In the genomic region with DNA sequence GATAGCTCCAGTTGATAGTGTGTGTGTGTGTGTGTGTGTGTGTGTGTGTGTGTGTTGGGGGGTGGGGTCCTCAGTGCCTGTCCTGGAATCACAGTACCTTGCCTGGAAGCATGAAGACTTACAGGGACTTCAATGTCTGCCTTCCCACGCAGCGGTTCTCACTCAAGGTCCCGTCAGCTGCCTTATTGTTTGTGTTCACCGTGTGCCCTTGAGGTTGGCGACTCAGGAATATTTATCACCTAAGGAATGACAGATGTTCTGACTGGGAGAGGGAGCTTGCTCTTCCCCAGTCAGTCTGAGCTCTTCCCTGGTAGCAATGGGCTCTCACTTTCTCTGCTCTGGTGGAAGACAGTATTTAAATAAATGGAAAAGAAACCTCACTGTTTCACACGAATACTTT, we compare ENCODE assay signal across 21 mouse cellular contexts.
"Had no signal": no experiment of that assay in that cellular context is flagged by ENCODE, and none has a peak within 500 bp of the region (broad histone marks: within the 10 kb centered on the region; RNA-seq: fewer than 3 reads in every experiment).

No protein-coding gene starts in this region.

- H3K36me3 ChIP-seq: liver, embryonic 15.5 days; lung, embryonic 15.5 days; midbrain, embryonic 13.5 days; neural tube, embryonic 13.5 days; neural tube, embryonic 15.5 days had no signal

- ATAC-seq: liver, postnatal 0 days; lung, postnatal 0 days; midbrain, embryonic 13.5 days; midbrain, embryonic 16.5 days had no signal

- H3K27ac ChIP-seq: liver, embryonic 15.5 days; lung, embryonic 15.5 days; macrophage; midbrain, embryonic 13.5 days; neural tube, embryonic 13.5 days; neural tube, embryonic 15.5 days had no signal

- H3K4me3 ChIP-seq: liver, embryonic 15.5 days; lung, embryonic 15.5 days; megakaryocyte, embryonic 14.5 days; midbrain, embryonic 13.5 days; myocyte; neural tube, embryonic 13.5 days; neural tube, embryonic 15.5 days had no signal

- H3K4me2 ChIP-seq: liver, embryonic 15.5 days; lung, embryonic 15.5 days; midbrain, embryonic 11.5 days; midbrain, embryonic 13.5 days; neural tube, embryonic 13.5 days; neural tube, embryonic 15.5 days had no signal

- H3K4me1 ChIP-seq: liver, embryonic 15.5 days; lung, embryonic 15.5 days; megakaryocyte, embryonic 14.5 days; neural tube, embryonic 15.5 days had no signal

- H3K27me3 ChIP-seq: liver, embryonic 15.5 days; lung, embryonic 15.5 days; megakaryocyte, embryonic 14.5 days; midbrain, embryonic 13.5 days; neural tube, embryonic 13.5 days; neural tube, embryonic 15.5 days had no signal

- DNase-seq: liver, postnatal 0 days; lung, adult 2 months; lung, postnatal 14 days; lung, postnatal 36 days; right cerebral cortex, postnatal 25 days; right cerebral cortex, postnatal 4 days; spleen, adult 18-20 months; thymus, adult 18-20 months; thymus, postnatal 14 days; thymus, postnatal 4 days had no signal

- H3K9me3 ChIP-seq: liver, embryonic 15.5 days; lung, embryonic 15.5 days; midbrain, embryonic 13.5 days; neural tube, embryonic 13.5 days; neural tube, embryonic 15.5 days had no signal

- H3K9ac ChIP-seq: liver, embryonic 15.5 days; liver, postnatal 0 days; lung, embryonic 15.5 days; midbrain, embryonic 13.5 days; neural tube, embryonic 13.5 days; neural tube, embryonic 15.5 days had no signal
